Mouse (Mus musculus): ENCODE results near the gene Higd1c.
"Not testable (repeated sequence)": the region's sequence is repeated elsewhere in the genome, so short reads cannot be mapped to it uniquely, and the experiment has no call there.

Gene Higd1c

DNA sequence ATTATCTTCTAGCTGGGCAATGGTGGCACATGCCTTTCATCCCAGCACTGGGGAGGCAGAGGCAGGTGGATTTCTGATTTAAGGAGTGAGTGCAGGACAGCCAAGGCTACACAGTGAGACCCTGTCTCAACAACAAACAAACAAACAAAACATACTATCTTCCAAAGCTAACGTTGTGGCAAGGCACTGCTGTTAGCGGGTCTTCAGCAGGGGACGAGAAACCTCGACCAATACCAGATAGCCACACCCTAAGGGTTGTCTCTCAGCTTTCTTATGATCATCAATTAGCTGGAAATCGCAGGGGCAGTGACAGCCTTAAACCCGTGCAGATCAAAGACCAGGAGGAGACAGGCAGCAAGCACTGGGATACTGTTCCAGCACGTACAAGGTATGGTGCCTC, at the start of gene Higd1c:
Gene Higd1c (plus strand): TSS at position 301 of the 400 bp plus-strand sequence.
- no peak for DNase-seq

DNA sequence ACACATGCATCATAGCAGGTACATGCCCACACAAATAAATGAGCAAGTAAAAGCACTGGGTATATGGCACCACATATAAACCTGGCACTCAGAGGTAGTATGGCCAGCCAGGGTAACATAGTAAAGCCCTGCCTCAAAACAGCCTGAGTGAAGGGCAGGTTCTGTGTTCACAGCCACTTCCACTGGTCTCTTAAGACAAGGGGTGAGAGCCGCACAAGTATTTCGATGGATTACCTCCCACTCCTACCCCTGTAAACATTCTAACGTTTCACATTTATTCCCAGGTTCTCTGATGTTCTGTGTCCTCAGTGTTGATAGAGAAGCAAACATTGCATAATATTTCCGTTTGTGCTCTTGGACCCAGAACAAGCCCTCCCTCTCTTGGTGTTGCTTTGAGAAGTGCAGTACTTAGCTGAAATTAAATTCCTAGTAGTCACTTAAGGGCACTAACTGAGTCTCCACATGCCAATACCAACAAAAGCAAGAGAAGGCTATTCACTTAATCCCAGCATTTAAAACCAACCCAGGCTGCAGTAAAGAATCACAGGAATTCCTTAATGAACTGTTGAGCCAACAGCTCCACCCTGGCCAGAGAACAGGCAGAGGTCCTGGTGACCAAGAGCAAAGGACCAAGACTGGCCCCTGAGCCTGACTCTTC, 46.2 kb upstream of the Higd1c start:
- DNase-seq: peak; percentile 77 to 85

DNA sequence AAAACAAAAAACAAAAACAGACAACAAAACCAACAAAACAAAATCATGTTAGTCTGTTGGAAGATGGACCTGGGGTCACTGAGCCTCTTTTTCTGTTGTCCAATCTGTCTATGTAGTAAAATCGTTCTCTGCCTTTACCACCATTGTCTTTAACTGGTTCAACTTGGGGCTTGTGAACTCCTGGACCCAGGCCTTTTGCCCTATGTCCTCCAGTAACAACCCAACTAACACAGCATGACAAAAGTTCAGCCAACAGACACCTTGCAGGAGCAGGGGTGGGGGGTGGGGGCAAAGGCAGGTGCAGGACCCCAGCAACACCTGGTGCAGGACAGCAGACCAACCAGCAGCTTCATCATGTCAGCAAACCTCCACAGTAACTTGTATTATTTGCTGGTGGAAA, 44.5 kb upstream of the Higd1c start:
- DNase-seq: no peak

DNA sequence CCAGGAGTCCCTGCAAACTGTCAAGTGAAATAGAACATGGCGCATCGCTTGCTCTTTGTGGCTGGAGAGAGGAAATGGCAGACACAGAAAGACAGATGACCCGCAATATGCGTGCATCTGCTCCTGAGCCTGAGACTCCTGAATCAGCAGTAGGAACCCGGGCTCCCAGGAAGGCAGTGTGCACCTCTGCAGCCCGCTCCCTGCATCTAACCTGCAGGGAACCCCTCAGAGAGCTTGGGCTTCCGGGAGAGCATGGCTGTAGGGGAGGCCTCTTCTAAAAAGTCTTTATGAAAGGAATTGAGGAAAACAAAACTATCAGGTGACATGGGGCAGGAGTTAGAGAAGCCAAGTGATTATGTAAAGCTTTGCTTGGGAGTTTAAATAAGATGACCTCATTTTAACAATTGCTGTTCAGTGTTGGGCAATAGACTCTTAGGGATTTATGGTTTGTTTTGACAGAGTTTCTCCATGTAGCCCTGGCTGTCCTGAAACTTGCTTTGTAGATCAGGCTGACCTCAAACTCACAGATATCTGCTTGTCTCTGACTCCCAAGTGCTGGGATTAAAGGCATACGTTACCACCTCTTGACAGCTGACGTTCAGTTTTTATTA, 43.9 kb upstream of the Higd1c start:
- DNase-seq: peak in 1 of 2 experiments; percentile 48

DNA sequence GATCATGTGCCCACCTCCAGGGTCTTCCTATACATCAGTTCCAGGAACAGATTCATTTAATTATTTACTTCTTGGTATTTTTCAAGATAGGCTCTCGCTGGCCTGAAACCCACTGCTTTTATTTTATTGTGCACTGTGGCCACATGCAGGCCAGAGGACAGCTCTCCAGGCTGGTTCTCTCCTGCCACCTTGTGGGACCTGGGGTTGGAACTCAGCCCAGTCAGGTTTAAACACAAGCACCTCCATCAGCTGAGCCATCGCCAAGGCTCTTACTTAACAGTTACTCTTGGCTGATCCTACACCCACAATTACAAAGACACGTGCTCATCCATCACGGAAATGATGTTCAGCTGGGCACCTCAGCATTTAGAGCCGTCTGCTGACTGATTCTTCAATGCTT, 43.2 kb upstream of the Higd1c start:
- DNase-seq: peak; percentile 86 to 91

DNA sequence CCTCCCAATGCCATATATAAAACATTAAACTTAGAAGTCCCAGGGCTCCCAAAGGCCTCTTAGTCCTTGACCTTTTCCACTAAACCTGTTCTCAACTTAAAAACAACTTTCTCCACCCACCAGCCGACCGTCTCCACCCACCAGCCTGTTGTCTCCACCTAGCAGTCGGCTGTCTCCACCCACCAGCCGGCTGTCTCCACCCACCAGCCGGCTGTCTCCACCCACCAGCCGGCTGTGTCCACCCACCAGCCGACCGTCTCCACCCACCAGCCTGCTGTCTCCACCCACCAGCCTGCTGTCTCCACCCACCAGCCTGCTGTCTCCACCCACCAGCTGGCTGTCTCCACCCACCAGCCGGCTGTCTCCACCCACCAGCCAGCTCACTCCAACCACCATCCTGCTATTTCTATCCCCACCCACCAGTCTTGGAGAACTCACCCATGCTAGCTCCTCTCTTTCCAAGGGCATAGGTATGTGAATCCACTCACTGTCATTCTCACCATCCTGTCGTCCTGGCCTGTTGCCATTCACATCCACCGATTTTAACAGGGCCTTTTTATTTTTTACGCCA, 40.2 kb upstream of the Higd1c start:
- no peak for DNase-seq

DNA sequence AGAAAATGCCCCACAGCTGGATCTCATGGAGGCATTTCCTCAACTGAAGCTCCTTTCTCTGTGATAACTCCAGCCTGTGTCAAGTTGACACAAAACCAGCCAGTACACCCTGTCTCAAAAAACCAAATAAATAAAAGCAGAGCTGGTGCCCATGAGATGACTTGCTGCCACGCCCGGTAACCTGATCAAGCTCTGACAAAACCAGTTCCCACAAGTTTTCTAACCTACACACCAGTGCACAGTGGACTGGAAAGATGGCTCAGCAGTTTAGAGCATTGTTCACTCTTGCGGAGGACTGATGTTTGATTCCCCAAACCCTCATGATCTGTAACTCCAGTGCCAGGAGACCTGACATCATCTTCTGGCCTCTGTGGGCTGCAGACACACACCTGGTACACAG, 39.1 kb upstream of the Higd1c start:
- no peak for DNase-seq

DNA sequence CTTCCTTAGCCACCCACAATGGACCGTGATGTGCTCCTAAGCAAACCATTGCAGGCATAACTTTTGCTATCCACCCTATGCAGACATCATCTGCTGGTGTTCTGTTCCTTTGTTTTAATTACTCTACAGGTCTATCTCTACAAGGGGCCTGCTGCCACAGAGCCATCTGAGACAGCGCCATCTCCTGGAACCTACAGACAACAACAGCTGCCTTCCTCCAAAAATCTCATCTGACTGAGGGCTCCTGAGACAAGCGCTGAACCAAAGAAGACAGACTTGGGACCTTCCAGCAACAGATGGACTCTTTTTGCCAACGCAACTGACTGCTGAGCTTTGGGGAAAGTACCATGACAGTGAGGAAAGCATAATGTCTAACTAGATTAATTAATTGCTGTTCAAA, 36.3 kb upstream of the Higd1c start:
- not testable (repeated sequence) for DNase-seq

DNA sequence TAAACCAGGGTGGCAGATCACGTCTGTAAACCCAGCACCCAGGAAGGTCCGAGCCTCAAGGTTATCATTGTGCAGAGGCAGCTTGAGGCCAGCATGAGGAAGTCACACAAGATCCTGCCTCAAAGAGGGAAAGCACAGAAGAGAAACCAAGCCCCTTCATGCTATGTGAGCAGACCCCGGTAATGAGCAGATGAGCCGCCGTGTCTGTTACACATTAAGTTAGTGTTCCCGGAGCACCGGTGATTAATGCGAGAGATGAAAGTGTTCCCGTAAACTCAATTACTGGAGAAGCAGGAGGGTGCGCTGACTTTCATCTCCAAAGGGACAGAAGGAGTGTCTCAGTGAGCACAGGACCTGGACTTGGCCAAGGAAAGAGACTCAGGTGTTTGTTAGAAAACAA, 35.0 kb upstream of the Higd1c start:
- DNase-seq: not testable (repeated sequence)

DNA sequence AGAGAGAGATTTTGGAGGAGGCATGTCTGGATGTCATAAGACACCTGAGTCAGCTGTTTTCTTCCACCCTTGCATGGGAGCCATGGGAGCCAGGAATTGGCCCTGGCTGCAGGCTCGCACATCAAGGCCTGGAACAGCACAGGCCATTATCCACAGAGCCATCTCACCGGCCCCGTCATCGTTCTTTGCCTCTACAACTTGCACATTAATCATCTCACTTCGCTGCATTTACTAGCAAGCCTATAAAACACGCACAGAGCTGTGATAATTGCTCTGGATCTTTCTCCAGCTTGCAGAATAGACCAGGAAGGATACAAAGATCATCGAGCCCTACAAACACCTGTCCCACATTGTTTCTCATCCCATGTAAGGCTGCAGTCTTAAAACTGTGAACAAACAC, 33.6 kb upstream of the Higd1c start:
- DNase-seq: no peak

DNA sequence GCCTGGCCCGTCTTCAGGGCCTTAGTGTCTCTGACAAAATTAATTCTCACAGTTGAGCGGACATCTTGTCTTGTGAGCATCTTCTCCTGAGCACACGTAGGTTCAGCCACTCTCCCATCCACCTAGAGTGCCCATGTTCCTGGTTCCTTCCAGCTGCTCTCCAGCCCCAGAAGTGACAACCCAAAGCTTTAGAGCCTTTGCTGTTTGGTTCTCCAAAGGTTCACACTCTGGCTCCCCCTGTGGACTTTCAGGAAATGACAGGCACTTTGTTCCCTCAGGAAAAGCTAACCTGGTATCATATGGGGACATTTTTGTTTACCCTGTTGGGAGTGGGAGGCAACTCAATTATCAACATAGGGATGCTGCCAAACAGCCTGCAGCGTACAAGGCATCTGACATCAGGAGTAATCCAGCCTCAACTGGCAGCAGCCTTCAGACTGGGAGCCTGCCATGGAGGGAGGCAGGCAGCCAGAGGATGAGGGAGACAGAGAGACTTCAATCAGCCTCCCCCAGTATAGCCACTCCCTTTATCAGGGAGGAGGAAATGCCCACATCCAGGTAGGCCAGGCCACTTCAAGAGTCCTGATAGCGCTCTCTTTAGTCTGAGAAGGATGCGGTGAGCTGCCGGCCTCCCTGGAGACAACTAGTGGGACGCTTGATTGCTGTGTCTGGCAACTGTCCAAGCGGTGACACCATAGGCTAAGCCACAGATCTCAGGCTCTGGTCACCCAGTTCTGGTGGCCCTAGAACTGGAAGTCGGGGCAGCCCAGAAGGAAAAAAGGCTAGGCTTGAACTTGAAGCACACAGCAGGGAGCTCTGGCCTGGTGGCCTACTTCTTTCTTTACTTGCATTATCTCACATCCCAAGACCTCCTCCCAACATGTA, 32.0 kb upstream of the Higd1c start:
- not testable (repeated sequence) for DNase-seq

DNA sequence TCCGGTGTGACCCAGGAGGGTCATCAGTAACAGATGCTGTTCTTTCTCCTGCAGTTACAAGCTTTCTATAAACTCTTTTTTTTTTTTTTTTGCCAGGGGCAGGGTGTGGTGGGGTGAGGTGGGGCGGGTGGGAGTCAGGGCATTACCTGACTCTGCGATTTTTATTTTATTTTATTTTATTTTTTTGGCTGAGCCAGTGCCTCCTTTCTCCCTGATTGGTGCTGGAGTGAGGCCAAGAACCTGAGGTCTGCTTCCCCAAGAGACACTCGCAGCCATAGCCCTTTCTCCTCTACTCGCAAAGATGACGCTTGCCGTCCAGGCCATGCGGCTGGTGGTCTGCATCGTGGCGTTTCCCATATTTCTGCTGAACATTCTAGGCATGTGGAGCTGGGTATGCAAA, 29.7 kb upstream of the Higd1c start, which contains the start of gene Mettl7a3:
Gene Mettl7a3 (plus strand): TSS at position 301 of the 400 bp plus-strand sequence.
- DNase-seq: no peak

DNA sequence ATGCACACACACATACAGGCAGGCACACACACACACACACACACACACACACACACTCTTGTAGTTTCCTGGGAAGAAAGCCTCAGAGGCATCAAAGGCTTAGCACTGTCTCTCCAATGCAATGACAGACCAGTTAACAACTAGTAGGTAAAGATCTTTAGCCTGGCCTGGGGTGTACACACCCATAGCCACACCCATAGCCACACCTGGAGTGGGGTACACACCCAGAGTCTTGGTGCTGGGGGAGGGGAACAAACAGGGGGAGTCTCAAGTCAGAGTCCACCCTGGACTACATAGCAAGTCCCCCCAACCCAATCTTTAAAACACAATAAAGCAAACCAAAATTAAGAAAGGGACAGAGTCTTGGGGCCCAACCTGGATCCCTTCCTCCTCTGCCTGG, 27.0 kb upstream of the Higd1c start:
- not testable (repeated sequence) for DNase-seq

DNA sequence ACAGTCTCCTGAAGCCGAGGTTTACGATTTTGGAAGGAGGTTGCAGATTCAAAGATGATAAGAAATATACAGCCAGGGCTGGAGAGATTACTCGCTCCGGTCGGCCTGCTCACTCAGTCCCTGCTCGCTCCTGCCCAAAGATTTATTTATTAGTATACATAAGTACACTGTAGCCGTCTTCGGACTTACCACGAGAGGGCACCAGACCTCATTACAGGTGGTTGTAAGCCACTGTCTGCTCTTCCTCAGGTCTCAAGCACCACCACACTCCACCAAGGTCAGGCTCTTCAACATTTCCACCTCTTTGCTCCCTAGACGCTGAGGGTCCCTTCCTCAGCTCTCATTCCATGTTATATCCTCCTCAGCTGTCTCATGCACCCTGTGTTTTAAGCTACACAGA, 26.5 kb upstream of the Higd1c start:
- DNase-seq: peak; percentile 72 to 83

DNA sequence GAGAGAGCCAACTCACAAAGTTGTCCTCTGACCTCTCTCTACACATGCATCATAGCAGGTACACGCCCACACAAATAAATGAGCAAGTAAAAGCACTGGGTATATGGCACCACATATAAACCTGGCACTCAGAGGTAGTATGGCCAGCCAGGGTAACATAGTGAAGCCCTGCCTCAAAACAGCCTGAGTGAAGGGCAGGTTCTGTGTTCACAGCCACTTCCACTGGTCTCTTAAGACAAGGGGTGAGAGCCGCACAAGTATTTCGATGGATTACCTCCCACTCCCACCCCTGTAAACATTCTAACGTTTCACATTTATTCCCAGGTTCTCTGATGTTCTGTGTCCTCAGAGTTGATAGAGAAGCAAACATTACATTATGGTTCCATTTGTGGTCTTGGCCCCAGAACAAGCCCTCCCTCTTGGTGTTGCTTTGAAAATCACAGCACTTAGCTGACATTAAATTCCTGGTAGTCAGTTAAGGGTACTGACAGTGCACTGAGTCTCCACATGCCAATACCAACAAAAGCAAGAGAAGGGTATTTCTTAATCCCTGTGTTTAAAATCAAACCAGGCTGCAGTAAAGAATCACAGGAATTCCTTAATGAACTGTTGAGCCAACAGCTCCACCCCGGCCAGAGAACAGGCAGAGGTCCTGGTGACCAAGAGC, 22.9 kb upstream of the Higd1c start:
- peak; percentile 42 to 67 for DNase-seq

DNA sequence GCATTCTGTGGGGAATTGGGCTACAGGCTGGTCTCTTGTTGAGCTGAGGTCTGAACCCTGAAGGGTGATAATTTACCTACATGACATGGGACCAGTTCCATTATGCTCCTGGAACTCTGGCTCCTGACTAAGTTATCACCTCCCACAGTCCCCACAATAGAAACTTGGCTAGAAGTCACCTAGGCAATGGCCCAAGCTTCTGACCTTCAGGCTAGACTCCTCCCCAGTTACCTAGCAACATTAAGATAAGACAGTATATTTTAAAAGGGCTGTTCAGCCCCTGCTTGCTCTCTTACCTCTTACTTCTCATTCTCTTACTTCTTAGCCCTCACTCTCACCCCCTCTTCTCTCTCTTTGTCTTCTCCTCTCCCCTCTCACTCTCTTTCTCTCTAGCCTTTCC, 18.9 kb upstream of the Higd1c start:
- no peak for DNase-seq

DNA sequence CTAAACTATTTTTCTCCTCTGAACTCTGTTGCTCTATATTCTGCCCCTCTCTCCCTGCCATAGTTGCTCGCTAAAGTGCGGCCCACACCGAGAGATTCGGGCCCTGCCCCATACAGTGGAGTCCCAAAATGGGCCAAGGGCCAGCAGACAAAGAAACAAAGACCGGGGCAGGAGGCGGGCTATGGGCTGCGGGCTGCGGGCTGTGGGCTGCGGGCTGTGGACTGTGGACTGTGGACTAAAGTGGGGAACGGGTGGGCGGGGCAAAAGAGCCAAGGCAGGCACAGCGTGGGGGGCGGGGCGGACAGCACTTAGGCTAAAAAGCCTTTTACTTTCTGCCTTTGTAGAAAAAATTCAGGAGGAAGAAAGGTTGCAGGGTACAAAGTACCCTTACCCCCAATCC, 17.6 kb upstream of the Higd1c start:
- DNase-seq: no peak

DNA sequence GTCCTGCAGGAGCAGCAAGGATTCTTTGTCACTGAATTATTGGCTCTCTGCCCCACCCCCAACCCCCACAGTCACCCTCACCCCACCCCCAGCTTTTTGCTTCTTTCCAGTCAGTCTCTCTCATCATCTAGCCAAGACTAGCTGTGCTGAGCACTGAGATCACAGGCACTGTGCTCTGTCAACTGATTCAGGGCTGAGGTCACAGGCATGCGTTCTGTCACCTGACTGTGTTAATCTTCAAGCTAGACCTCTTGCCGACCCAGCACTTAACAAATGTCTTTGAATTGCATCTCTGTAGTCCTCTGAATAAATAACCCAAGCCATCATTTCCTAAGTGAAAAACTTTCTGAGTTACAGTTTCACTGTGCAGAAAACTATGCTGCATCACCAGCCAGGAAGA, 14.8 kb upstream of the Higd1c start:
- no peak for DNase-seq

DNA sequence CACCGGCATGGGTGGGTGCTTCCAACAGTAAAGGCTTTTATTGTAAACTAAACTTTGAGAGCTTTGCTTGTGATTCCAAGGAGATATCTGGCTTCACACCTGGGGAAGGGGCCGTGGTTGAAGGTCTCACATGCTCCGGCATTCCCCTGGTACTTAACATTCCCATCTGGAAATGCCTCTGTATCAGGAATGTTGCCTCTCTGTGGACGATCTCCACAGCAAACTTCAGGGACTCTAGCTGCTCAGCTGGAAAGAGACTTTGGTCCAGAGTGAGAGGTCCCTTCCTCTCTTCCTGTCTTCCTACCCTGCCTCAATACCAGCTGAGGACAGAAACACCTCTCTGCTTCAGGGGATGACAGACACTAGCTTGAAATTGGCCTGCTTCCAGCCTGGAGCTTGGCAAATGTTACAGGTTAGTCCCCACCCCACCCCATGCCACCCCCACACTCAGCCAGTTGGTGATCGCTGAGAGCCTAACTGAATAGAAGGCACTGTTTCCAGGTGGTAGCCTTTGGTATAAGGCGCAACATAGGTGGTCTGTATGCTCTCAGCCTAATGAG, 12.8 kb upstream of the Higd1c start:
- no peak for DNase-seq

DNA sequence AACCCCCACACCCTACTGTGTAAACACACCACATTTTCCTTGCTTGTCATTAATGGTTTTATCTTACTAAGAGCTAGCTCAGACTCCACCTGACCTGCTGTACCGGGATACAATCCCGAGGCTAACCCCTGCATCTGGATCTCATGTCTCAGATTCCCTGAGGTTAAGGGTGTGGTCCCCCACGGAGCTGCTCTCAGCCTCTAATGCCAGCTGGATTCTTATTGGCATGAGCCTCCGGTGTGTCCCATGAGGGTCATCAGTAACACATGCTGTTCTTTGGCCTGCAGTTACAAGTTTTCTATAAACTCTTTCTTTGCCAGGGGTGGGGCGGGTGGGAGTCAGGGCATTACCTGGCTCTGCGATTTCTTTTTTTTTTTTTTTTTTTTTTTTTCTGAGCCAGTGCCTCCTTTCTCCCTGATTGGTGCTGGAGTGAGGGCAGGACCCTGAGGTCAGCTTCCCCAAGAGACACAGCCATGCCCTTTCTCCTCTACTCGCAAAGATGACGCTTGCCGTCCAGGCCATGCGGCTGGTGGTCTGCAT, 11.6 kb upstream of the Higd1c start, which contains the start of the genes Methig1 and Mettl7a2:
Gene Methig1 (plus strand): TSS at position 439 of the 540 bp plus-strand sequence.
Gene Mettl7a2 (plus strand): TSS at position 490 of the 540 bp plus-strand sequence.
- no peak for DNase-seq

DNA sequence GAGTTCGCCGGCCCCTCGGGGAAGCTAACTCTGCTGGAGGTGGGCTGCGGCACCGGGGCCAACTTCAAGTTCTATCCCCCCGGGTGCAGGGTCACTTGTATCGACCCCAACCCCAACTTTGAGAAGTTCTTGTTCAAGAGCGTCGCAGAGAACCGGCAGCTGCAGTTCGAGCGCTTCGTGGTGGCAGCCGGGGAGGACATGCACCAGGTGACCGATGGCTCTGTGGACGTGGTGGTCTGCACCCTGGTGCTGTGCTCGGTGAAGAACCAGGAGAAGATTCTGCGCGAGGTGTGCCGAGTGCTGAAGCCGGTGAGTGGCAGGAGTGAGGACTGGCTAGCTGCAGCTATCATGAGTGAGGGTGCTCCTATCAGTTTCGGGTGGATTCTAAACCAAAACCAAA, 10.9 kb upstream of the Higd1c start:
- DNase-seq: not testable (repeated sequence)

DNA sequence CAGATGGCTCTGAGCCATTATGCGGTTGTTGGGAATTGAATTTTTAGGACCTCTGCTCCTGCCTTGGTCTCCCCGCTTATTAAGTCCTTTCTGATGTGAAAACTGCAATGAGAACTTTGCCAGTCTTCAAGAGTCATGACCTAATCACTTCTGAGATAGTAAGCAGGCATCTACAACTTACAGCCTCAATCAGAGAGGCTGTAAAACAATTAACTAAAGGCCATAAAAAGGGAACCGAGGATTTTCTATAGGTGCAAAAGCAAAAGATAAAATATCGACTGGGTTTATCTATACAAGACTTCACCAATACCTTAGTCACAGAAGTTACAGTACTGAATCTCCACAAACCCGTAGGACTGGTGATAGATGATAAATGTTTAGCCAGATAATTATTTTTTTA, 8.5 kb upstream of the Higd1c start:
- DNase-seq: no peak

All from lung, adult 18-20 months (tissue).